In genomic region chr5:36928701-36929100, GRCm38 (mm10) we compare ENCODE assay signal across 10 mouse cellular contexts.
DNase-seq lines count a peak whose midpoint lies in the region; ATAC-seq and TF ChIP-seq lines count a peak whose summit lies in the region.
"Had no signal": no experiment of that assay in that cellular context is flagged by ENCODE, and none has a peak within 500 bp of the region (broad histone marks: within the 10 kb centered on the region; RNA-seq: fewer than 3 reads in every experiment).

No protein-coding gene starts in this region.

- peak in 1 of 2 experiments; percentile 56 for DNase-seq in cerebellum, adult 2 months
- DNase-seq in cerebellum, adult 9-10 months = no peak
- no peak for DNase-seq in liver, embryonic 14.5 days (ENCODE audit: low read depth in 3 of 3, low spot score in 3 of 3)
- peak; percentile 77 for DNase-seq in ZHBTc4 (ENCODE audit: low read depth, low spot score)
- DNase-seq in retina, embryonic 14.5 days (ENCODE audit: low spot score) = peak; percentile 62
- DNase-seq in urinary bladder, postnatal 25 days (ENCODE audit: low spot score) = no peak
- DNase-seq in gastrocnemius, adult 18-20 months (ENCODE audit: low spot score) = no peak

- TF ChIP-seq EP300 in liver, embryonic 14.5 days (IDR thresholded peaks at IDR 0.05; ENCODE audit: low read depth) = no peak

- H3K27ac ChIP-seq in cerebellum, adult 2 months (ENCODE audit: insufficient read depth, low read length) = no peak overlapping the region
- no peak overlapping the region for H3K27ac ChIP-seq in liver, embryonic 14.5 days
- H3K27ac ChIP-seq in liver, embryonic 12.5 days = no peak overlapping the region
- H3K27ac ChIP-seq: embryonic facial prominence, embryonic 15.5 days; midbrain, embryonic 12.5 days had no signal

- ATAC-seq in liver, embryonic 14.5 days (ENCODE audit: insufficient read depth) = no peak
- ATAC-seq in liver, embryonic 12.5 days = no peak

- H3K9me3 ChIP-seq in liver, embryonic 14.5 days (ENCODE audit: control insufficient read depth, low read length) = no peaks in the 10 kb centered on the region
- no peaks in the 10 kb centered on the region for H3K9me3 ChIP-seq in liver, embryonic 12.5 days (replicated peaks)
- H3K9me3 ChIP-seq: embryonic facial prominence, embryonic 15.5 days; midbrain, embryonic 12.5 days had no signal

- no peak overlapping the region for H3K9ac ChIP-seq in liver, embryonic 14.5 days (replicated peaks)
- no peak overlapping the region for H3K9ac ChIP-seq in liver, embryonic 12.5 days
- H3K9ac ChIP-seq: embryonic facial prominence, embryonic 15.5 days; midbrain, embryonic 12.5 days had no signal

- TF ChIP-seq CTCF in cerebellum, adult 2 months (IDR thresholded peaks at IDR 0.05; ENCODE audit: borderline replicate concordance, insufficient read depth, low read depth, low read length) = peak; percentile 58; the same call in 1 of the 2 replicates
- TF ChIP-seq CTCF in liver, embryonic 14.5 days (IDR thresholded peaks at IDR 0.05; ENCODE audit: low read depth) = peak; percentile 58

- no peaks in the 10 kb centered on the region for H3K36me3 ChIP-seq in liver, embryonic 14.5 days (replicated peaks; ENCODE audit: control insufficient read depth, insufficient read depth, low read depth)
- H3K36me3 ChIP-seq in liver, embryonic 12.5 days = no peaks in the 10 kb centered on the region
- H3K36me3 ChIP-seq: embryonic facial prominence, embryonic 15.5 days; midbrain, embryonic 12.5 days had no signal

- H3K4me1 ChIP-seq in cerebellum, adult 2 months (ENCODE audit: control insufficient read depth, insufficient read depth, low read length) = peaks cover 25% of the 10 kb centered on the region
- H3K4me1 ChIP-seq in liver, embryonic 14.5 days (replicated peaks; ENCODE audit: control insufficient read depth in 2 of 2, insufficient read depth in 2 of 2, low read length in 1 of 2) = no peaks in the 10 kb centered on the region
- H3K4me1 ChIP-seq in liver, embryonic 12.5 days = no peaks in the 10 kb centered on the region
- H3K4me1 ChIP-seq: embryonic facial prominence, embryonic 15.5 days; midbrain, embryonic 12.5 days had no signal

- no peaks in the 10 kb centered on the region for H3K27me3 ChIP-seq in cerebellum, adult 2 months (ENCODE audit: control insufficient read depth, insufficient read depth, low read length)
- H3K27me3 ChIP-seq in liver, embryonic 14.5 days (ENCODE audit: control insufficient read depth, insufficient read depth, low read length) = no peaks in the 10 kb centered on the region
- H3K27me3 ChIP-seq in liver, embryonic 12.5 days (replicated peaks) = no peaks in the 10 kb centered on the region
- H3K27me3 ChIP-seq: embryonic facial prominence, embryonic 15.5 days; midbrain, embryonic 12.5 days had no signal

- no peak for TF ChIP-seq POLR2A in cerebellum, adult 2 months (IDR thresholded peaks at IDR 0.05; ENCODE audit: borderline replicate concordance, insufficient read depth, low read length)

- H3K4me3 ChIP-seq in cerebellum, adult 2 months (replicated peaks; ENCODE audit: insufficient read depth, low read depth, low read length) = no peak overlapping the region
- H3K4me3 ChIP-seq in liver, embryonic 14.5 days (ENCODE audit: insufficient read depth in 1 of 2, low read depth in 2 of 2, low read length in 2 of 2) = no peak overlapping the region
- no peak overlapping the region for H3K4me3 ChIP-seq in liver, embryonic 12.5 days
- H3K4me3 ChIP-seq: embryonic facial prominence, embryonic 15.5 days; midbrain, embryonic 12.5 days had no signal

- H3K4me2 ChIP-seq in liver, embryonic 14.5 days (ENCODE audit: low read depth) = no peak overlapping the region
- H3K4me2 ChIP-seq in liver, embryonic 12.5 days = no peak overlapping the region
- H3K4me2 ChIP-seq: embryonic facial prominence, embryonic 15.5 days; midbrain, embryonic 12.5 days had no signal

- WGBS in cerebellum, adult 2 months = 51% methylated on average over 4 of the region's 4 CpGs
- 41% methylated on average over 4 of the region's 4 CpGs for WGBS in liver, embryonic 14.5 days (ENCODE audit: insufficient replicate concordance)
- WGBS in liver, embryonic 12.5 days (ENCODE audit: insufficient replicate concordance) = 38% methylated on average over 4 of the region's 4 CpGs

Comparison
In these comparisons a context has a peak if more than half of its experiments do, and no peak if none do; other contexts are left out.
1. DNase-seq: peak in ZHBTc4 (single experiment) and retina, embryonic 14.5 days (single experiment); none in cerebellum, adult 9-10 months (single experiment), liver, embryonic 14.5 days (0 of 3), urinary bladder, postnatal 25 days (single experiment) and gastrocnemius, adult 18-20 months (single experiment).